Mouse (Mus musculus) thymus, postnatal 4 days (tissue): ENCODE results near the gene Agap1.
"Not testable (repeated sequence)": the region's sequence is repeated elsewhere in the genome, so short reads cannot be mapped to it uniquely, and the experiment has no call there.

Experiments
- DNase-seq: peaks from one replicate; pipeline ENCODE4 v3.0.0; 2021

The Agap1 gene

DNA sequence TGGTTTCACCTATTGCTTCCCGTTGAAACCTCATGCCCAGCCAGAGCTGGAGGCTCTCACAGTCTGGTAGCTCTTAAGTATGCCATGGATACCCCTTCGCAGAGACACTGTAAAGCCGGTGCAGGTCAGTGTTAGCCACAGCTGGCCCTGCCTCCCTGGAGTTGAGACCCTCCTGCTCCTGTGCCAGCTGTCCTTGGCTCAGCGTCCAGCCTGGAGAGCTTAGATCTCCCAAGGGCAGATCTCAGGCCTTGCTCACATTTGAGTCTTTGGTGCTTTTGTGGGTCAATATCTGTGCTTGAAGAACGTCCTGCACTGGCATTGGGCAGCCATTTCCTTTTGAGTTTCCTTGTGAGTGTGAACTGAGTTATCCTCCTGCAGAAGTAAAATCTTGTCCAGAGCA lies 7.3 kb downstream of the Agap1 start:
- DNase-seq = no peak

GRCm38 (mm10) chr1:89463138-89463537 lies 8.5 kb downstream of the Agap1 start:
- DNase-seq = no peak

DNA sequence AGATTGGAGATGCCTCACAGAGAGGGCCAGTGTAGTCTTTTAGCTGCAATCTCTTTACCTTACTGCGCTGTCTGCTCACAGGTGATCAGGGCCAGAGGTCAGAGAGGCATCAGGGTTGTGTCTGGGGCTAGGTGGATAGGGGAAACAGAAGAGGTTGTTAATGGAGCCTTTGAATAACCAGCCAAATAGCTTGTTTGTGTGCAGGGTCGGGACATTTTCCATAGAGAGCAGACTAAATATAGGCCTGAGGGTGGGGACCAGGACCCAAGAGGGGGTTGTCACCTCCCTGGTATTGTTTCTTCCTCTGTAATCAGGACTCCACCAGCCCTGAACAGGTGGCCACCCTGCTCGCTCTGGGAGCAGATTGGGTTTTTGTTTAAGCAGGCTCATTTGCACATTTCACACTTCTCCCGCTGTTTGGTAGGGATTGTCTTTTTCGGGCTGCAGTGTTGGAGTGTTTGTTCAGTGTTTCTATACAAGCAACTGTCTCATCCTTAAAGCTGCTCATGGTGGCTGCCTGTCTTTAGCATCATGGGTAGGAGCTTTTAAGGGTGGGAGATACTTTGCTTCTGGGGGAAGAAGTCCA lies 10.9 kb downstream of the Agap1 start:
- no peak for DNase-seq

GRCm38 (mm10) chr1:89467321-89468069 lies 12.9 kb downstream of the Agap1 start:
- DNase-seq = no peak

DNA sequence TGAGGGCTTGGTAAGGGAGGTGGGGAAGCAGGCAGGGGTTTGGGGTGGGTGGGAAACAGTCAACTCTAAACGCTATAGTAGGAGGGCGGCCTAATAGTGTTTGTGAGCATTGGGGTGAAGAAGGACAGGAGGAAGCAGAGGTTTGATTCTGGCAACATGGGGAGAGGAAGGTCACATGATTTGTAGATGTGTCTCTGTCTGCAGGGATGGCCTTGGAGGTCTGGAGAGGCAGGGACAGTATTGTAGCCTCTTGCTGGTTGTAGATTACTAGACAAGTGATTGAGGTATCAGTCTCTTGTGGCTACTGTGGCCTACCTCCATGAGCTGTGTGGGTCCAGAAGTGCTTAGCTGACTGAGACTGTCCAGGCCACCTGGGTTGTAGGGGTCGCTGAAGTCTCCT lies 13.5 kb downstream of the Agap1 start:
- DNase-seq = no peak

DNA sequence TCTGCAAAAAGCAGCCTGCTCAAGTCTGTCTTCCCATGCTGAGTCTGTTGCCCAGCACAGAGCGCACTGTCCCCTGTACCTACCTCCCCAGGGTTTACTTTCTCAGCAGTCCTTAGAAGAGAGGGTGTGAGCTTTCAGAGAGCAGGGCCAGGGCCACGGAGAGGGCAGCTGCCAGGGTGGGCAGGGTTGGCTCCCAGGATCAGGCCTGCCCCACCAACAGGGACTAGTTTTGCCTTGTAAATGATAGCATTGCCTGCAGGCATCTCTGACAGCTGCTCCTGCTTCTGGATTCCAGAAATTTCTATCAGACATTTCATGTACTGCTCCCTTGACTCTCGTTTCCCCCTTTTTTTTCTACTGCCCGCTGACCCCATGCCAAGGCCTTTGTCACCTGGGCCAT lies 16.8 kb downstream of the Agap1 start:
- DNase-seq = no peak

GRCm38 (mm10) chr1:89471891-89472290 lies 17.3 kb downstream of the Agap1 start:
- no peak for DNase-seq

DNA sequence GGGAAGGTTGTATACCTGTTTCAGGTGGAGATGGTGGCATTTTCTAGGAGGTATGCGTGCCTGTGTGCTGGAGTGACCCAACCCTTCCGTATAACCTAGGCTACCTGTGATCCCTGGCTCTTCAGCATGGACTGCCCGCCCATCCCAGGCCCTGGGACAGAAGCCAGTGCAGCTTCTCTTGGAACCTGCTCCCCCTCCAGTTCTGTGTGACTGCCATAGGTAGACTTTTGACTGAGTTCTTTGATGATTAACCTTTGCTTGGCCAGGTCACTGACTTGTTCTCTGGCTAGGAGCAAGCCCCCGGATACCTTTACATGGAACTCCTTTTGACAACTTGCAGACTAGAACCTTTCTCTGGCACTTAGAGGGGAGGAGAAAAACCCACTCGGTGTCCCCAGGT lies 19.3 kb downstream of the Agap1 start:
- no peak for DNase-seq

- no peak for DNase-seq
These were observed 20.2 kb downstream of the Agap1 start for GRCm38 (mm10) chr1:89474853-89475252.

GRCm38 (mm10) chr1:89477033-89477432 lies 22.4 kb downstream of the Agap1 start:
- no peak for DNase-seq

DNA sequence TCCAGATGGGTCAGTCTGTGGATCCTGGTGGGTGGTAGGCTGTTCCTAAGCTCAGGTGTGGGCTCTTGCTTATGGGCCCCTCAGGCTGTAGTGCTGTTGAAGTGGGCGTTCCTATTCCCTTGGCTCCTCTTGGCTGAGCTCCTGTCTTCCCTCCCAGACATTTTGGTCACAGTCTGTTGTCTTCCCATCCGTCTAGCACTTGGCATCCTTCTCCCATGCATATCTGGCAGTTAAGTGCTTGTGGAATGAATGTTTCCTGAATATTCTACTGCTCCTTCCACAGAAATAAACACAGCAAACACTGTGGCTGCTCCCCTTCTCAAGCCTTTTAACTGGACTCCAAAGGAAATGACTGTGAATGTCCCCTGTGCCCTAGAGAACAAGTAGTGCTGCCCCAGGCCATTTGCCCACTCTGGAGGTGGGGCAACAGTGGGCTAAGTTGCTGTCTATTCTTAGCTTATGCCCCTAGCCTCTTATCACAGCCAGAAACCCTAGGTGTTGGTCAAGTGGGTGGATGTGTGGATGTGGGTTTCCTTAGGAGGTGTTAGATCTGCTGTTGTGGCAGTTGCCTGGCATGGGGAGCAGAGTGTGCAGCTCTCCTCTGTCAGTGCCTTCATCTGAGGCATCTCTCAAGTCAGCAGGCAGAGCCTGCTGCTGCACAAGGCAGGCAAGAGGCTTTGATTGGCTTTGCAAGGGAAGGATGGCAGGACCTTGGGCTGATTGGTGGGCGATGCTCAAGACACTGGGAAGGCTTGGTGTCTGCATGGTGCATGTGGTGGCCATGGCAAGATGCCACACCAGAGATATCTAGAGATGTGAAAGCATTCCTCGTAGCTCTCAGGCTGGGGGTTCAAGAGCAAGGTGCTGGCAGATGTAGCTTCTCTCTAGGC lies 24.2 kb downstream of the Agap1 start:
- no peak for DNase-seq

- no peak for DNase-seq
These were observed 26.5 kb downstream of the Agap1 start for GRCm38 (mm10) chr1:89481154-89481553.

DNA sequence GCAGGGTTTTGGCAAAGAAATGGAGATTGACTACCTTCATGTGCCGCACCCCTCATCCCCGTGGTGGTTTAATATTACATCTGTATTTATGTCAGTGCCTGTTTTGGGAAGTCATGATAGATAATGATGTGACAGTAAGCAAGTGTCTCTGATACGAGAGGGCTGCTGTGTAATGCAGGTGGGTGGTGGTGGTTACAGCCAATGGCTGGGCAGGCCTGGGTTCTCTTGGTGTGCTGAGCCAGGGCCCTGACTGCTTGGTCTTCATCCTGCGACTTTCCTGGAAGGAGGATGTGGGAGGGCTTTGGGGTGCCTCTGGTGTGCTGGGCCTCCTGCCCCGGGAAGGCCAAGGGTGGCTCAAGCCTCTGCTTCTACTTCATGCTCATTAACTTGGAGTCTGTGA lies 28.2 kb downstream of the Agap1 start:
- DNase-seq = no peak

GRCm38 (mm10) chr1:89486891-89487290 lies 32.3 kb downstream of the Agap1 start:
- DNase-seq = no peak

DNA sequence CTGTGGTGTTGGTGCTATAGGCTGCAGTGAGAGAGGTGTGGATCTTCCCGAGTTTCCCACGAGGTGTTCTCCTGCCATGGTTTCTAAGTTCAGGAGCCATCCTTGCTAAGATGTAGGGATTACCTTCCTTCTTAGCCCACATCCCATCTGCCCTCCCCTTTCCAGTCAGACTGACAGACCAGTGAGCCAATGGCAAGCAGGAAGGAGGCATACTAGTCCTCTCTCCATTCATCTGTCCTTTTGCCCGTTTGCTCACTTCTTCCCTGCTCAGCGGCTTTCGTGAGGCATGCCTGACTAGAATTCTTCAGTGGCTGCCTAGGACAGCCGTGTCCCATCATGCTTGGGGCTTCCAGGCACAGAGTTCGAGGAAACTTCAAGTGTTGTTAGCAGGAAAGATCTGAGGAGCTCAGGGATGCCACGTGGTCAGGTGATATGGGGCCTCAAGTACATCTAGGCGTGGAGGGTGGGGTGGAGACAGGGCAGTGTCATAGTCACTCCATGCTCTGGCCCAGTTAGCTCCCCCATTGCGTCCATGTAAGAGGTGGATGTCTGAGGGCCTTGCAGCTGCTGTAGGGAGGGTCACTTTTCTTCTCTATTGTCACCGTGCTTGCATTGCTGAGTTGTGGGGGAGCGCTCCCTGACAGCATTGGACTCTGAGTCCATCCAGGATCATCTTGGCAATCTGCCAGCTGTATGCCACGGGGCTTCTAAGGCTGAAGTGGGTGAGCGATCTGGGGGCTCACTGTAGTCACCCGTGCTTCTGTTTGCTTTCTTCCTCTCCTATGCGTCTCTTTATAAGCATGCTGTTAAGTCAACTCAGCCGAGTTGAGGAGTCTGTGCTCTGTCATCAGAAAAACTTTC lies 34.7 kb downstream of the Agap1 start:
- no peak for DNase-seq

DNA sequence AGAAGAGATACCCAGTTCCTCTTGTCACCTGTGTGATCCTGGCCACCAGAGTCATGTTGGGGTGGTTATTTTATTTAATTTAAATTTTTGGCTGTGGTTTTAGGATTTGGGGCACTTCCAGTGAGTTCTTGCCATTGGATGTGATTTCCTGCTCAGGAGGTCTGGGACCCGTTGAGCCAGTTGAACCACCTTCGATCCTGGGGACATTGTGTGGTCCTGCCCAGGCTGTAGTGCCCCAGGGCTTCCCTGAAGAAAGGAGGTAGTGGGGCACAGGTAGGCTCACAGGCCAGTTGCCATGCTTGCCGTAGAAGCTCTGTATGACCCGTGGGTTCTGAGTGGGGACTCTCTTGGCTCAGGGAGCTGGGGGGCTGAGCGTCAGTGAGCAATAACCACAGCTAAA lies 38.6 kb downstream of the Agap1 start:
- DNase-seq = no peak

DNA sequence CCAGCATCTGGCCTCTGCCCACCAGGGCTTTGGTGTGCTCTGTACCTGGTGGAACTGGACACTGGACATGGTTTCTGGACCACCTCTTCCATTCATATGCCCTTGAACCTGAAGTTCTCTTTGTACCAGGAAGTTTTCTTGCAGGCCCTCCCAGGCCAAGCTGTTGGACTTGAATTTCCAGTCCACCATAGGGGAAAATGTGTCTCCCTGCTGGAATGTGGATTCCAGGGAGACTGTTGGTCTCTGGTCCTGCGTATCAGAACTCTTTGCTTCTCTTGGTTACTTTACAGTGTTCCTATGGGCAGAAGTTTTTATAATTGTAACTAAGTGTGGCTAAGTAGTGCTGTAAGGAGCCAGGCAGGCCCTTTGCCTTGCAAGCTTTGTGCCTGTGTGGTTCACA lies 40.2 kb downstream of the Agap1 start:
- no peak for DNase-seq

DNA sequence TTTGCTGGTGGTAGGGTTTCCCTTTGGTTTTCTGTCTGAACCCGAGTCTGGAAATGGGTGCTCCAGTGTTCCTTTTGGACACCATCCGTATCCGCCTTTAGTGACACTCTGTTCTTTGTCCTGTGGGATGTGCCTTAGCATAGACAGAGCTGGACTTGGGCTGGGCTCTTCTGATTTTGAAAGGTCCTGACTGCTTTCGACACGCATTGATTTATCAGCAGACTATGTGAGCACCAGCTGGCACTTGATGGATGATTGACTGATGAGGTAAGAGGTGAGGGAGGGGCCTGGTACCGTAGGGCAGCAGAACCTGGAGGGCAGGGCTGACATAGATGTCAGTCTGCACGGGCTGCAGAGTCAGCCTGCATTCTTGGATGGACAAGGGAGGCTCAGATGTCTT lies 41.6 kb downstream of the Agap1 start:
- no peak for DNase-seq

DNA sequence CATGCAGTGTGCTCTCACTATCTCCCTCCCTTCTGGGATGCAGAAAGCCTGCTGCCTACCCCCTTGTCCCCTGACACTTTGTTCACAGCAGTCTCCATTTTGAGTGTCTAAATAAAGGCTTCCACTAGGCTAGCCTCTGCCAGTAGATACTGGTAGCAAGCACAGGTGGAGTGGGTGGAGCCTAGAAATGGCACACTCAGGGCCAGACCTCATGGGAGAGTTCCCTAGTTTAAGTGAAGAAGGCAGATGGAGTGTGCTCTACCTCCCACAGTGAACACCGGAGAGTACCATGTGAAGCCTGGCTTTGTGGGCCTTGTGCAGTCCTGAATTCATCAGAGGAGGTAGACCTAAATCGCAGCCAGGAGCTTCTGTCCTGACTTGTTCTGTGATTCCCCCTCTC lies 46.3 kb downstream of the Agap1 start:
- DNase-seq = no peak

GRCm38 (mm10) chr1:89501346-89501745 lies 46.7 kb downstream of the Agap1 start:
- no peak for DNase-seq

GRCm38 (mm10) chr1:89501891-89502290 lies 47.3 kb downstream of the Agap1 start:
- not testable (repeated sequence) for DNase-seq

DNA sequence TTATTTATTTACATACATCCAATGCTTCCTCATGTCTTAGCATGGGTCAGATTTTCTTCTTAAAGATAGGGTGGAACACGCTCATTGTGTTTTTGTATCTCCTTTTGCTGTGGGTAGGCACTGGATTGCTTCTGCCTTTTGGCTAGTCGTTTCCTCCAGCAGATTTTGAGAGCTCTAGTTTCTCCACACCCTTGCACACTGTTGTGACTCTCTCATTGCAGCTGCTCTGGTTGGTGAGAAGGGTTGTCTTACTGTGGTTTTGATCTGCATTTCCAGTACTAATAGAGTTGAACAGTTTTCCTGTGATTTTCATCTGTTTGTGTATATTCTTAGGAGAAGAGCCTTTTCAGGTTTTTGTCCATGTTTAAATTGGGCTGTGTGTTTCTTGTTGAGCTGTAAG lies 54.6 kb downstream of the Agap1 start:
- DNase-seq = no peak

- no peak for DNase-seq
These were observed 55.2 kb downstream of the Agap1 start for GRCm38 (mm10) chr1:89509763-89510340.
